Mouse (Mus musculus): ENCODE results near the gene Dpm2. TPM values are rescaled to one million over a fixed set of nuclear protein-coding genes. Genes with fewer than 3 reads are reported as not detected.

Dpm2 gene
- polyA plus RNA-seq, 1 experiment: 110 TPM

- H3K27ac ChIP-seq (ENCODE audit: control insufficient read depth, insufficient read depth, low read depth, low read length): no peak overlapping the region
- H3K36me3 ChIP-seq (ENCODE audit: control insufficient read depth, insufficient read depth, low read length): no peaks in the 10 kb centered on the region
- no peak for TF ChIP-seq POLR2A (IDR thresholded peaks at IDR 0.05; ENCODE audit: control insufficient read depth, low read depth, low read length)
- TF ChIP-seq CTCF (IDR thresholded peaks at IDR 0.05; ENCODE audit: control insufficient read depth, insufficient read depth, insufficient replicate concordance, low read depth, low read length): no peak
- peak overlapping the region; percentile 25 for H3K4me3 ChIP-seq (ENCODE audit: control insufficient read depth, low read depth, low read length)
- H3K27me3 ChIP-seq (ENCODE audit: control insufficient read depth, insufficient read depth, low read length): no peaks in the 10 kb centered on the region
- peaks cover 28% of the 10 kb centered on the region for H3K4me1 ChIP-seq (ENCODE audit: control insufficient read depth, insufficient read depth, low read length)
These were observed 32.7 kb upstream of the Dpm2 start for GRCm38 (mm10) chr2:32537941-32538340.

- Histone ChIP-seq H3K27ac (ENCODE audit: control insufficient read depth, insufficient read depth, low read depth, low read length) (no peak overlapping the region), H3K4me1 (ENCODE audit: control insufficient read depth, insufficient read depth, low read length) (peaks cover 28% of the 10 kb centered on the region), H3K36me3 (ENCODE audit: control insufficient read depth, insufficient read depth, low read length) (no peaks in the 10 kb centered on the region), H3K27me3 (ENCODE audit: control insufficient read depth, insufficient read depth, low read length) (no peaks in the 10 kb centered on the region), H3K4me3 (ENCODE audit: control insufficient read depth, low read depth, low read length) (no peak overlapping the region; the same call in 1 of the 2 replicates)
- TF ChIP-seq CTCF (IDR thresholded peaks at IDR 0.05; ENCODE audit: control insufficient read depth, insufficient read depth, insufficient replicate concordance, low read depth, low read length) (no peak), POLR2A (IDR thresholded peaks at IDR 0.05; ENCODE audit: control insufficient read depth, low read depth, low read length) (no peak)
These were observed 32.2 kb upstream of the Dpm2 start for GRCm38 (mm10) chr2:32538461-32538860.

GRCm38 (mm10) chr2:32539452-32539981 is 31.1 kb upstream of the Dpm2 start:
- TF ChIP-seq POLR2A (IDR thresholded peaks at IDR 0.05; ENCODE audit: control insufficient read depth, low read depth, low read length): no peak
- TF ChIP-seq CTCF (IDR thresholded peaks at IDR 0.05; ENCODE audit: control insufficient read depth, insufficient read depth, insufficient replicate concordance, low read depth, low read length): no peak
- Histone ChIP-seq H3K27ac (ENCODE audit: control insufficient read depth, insufficient read depth, low read depth, low read length) (no peak overlapping the region), H3K4me1 (ENCODE audit: control insufficient read depth, insufficient read depth, low read length) (peaks cover 23% of the 10 kb centered on the region)

GRCm38 (mm10) chr2:32541333-32541908 is 29.2 kb upstream of the Dpm2 start:
- Histone ChIP-seq H3K4me3 (ENCODE audit: control insufficient read depth, low read depth, low read length) (no peak overlapping the region), H3K27ac (ENCODE audit: control insufficient read depth, insufficient read depth, low read depth, low read length) (no peak overlapping the region), H3K4me1 (ENCODE audit: control insufficient read depth, insufficient read depth, low read length) (peaks cover 14% of the 10 kb centered on the region), H3K36me3 (ENCODE audit: control insufficient read depth, insufficient read depth, low read length) (no peaks in the 10 kb centered on the region), H3K27me3 (ENCODE audit: control insufficient read depth, insufficient read depth, low read length) (no peaks in the 10 kb centered on the region)
- no peak for TF ChIP-seq CTCF (IDR thresholded peaks at IDR 0.05; ENCODE audit: control insufficient read depth, insufficient read depth, insufficient replicate concordance, low read depth, low read length)
- no peak for TF ChIP-seq POLR2A (IDR thresholded peaks at IDR 0.05; ENCODE audit: control insufficient read depth, low read depth, low read length)

More at GRCm38 (mm10) chr2:32539452-32539981, 31.1 kb upstream of the Dpm2 start:
- no peak overlapping the region for H3K4me3 ChIP-seq (ENCODE audit: control insufficient read depth, low read depth, low read length)
- H3K36me3 ChIP-seq (ENCODE audit: control insufficient read depth, insufficient read depth, low read length): no peaks in the 10 kb centered on the region
- H3K27me3 ChIP-seq (ENCODE audit: control insufficient read depth, insufficient read depth, low read length): no peaks in the 10 kb centered on the region

DNA sequence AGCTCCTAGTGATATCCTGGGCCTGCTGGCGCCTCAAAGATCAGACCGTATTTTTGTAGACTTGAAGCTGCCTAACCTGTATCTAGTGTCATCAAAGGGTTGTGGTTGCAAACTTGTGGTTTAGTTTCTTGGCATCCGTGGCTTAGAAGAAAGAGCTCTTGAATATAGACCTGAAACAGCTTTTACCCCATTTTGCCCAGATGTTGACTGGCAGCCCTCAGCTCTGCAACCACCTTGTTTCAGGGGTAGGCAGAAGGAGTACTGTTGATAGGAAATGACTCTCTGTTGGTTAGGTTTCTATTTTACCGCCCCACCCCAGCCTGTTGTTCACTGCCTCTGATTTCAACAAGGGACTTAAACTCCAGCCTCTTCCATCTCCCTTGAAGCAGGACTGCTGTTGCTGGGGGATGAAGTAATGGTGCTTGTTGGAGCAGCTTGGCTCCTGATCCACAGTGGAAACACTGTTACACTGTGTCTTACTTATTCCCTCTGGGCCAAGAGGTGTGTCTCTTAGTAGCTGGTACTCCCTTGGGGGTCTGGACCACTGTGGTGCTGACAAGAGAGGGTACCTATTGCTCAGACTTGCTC is 28.6 kb upstream of the Dpm2 start:
- H3K27ac ChIP-seq (ENCODE audit: control insufficient read depth, insufficient read depth, low read depth, low read length): no peak overlapping the region
- TF ChIP-seq CTCF (IDR thresholded peaks at IDR 0.05; ENCODE audit: control insufficient read depth, insufficient read depth, insufficient replicate concordance, low read depth, low read length) (no peak), POLR2A (IDR thresholded peaks at IDR 0.05; ENCODE audit: control insufficient read depth, low read depth, low read length) (no peak)
- H3K4me1 ChIP-seq (ENCODE audit: control insufficient read depth, insufficient read depth, low read length): peaks cover 12% of the 10 kb centered on the region
- H3K4me3 ChIP-seq (ENCODE audit: control insufficient read depth, low read depth, low read length): no peak overlapping the region
- no peaks in the 10 kb centered on the region for H3K36me3 ChIP-seq (ENCODE audit: control insufficient read depth, insufficient read depth, low read length)
- H3K27me3 ChIP-seq (ENCODE audit: control insufficient read depth, insufficient read depth, low read length): no peaks in the 10 kb centered on the region

- H3K4me3 ChIP-seq (ENCODE audit: control insufficient read depth, low read depth, low read length): no peak overlapping the region
- no peaks in the 10 kb centered on the region for H3K27me3 ChIP-seq (ENCODE audit: control insufficient read depth, insufficient read depth, low read length)
- no peak overlapping the region for H3K27ac ChIP-seq (ENCODE audit: control insufficient read depth, insufficient read depth, low read depth, low read length)
- H3K36me3 ChIP-seq (ENCODE audit: control insufficient read depth, insufficient read depth, low read length): no peaks in the 10 kb centered on the region
- TF ChIP-seq POLR2A (IDR thresholded peaks at IDR 0.05; ENCODE audit: control insufficient read depth, low read depth, low read length) (no peak), CTCF (IDR thresholded peaks at IDR 0.05; ENCODE audit: control insufficient read depth, insufficient read depth, insufficient replicate concordance, low read depth, low read length) (no peak)
- peaks cover 8% of the 10 kb centered on the region for H3K4me1 ChIP-seq (ENCODE audit: control insufficient read depth, insufficient read depth, low read length)
These were observed 27.6 kb upstream of the Dpm2 start for GRCm38 (mm10) chr2:32543031-32543449.

DNA sequence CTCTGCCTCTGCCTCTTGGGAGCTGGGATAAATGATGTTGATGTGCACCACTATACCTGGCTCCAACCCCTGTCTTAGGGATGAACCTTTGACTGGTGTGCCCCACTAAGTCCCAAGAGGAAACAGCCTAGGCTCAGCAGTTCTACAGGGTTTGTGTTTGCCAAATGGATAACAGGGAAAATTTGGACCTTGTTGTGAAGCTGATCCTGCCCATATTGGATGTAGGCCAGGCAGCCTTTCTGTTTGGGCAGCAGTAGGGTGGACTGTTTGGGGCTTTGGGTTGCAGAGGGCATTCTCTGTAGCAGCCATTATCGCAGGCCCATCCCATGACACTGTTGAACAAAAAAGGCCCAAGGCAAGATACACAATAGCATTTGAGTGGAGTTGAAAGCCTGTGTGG is 23.7 kb upstream of the Dpm2 start:
- no peak for TF ChIP-seq POLR2A (IDR thresholded peaks at IDR 0.05; ENCODE audit: control insufficient read depth, low read depth, low read length)
- no peak for TF ChIP-seq CTCF (IDR thresholded peaks at IDR 0.05; ENCODE audit: control insufficient read depth, insufficient read depth, insufficient replicate concordance, low read depth, low read length)
- no peak overlapping the region for H3K4me3 ChIP-seq (ENCODE audit: control insufficient read depth, low read depth, low read length)
- H3K27ac ChIP-seq (ENCODE audit: control insufficient read depth, insufficient read depth, low read depth, low read length): no peak overlapping the region
- peaks cover 3% of the 10 kb centered on the region for H3K4me1 ChIP-seq (ENCODE audit: control insufficient read depth, insufficient read depth, low read length)
- no peaks in the 10 kb centered on the region for H3K27me3 ChIP-seq (ENCODE audit: control insufficient read depth, insufficient read depth, low read length)
- H3K36me3 ChIP-seq (ENCODE audit: control insufficient read depth, insufficient read depth, low read length): no peaks in the 10 kb centered on the region

All from testis, adult 2 months (tissue).